Mouse (Mus musculus) lung, adult 2 months (tissue): ENCODE data around the gene Phkg2. TPM values are rescaled to one million over a fixed set of nuclear protein-coding genes. Genes with fewer than 3 reads are reported as not detected.

Source experiments
- DNase-seq: peaks from one replicate; pipeline ENCODE4 v3.0.0; 2022
- H3K4me1 ChIP-seq: fragments of 200-500 bp; 2 replicates; pipeline ENCODE4 v1.6.1; 2011; ENCODE audit warnings: low read length; ENCODE audit not compliant: control insufficient read depth, insufficient read depth
- H3K4me3 ChIP-seq: fragments of 200-500 bp; replicated peaks from 2 replicates; pipeline ENCODE3; 2011; ENCODE audit warnings: low read depth, mild to moderate bottlenecking, control low read depth, low read length; ENCODE audit errors: extremely low read depth
- CTCF ChIP-seq: fragments of 200-500 bp; IDR thresholded peaks from 2 replicates; pipeline ENCODE4 v1.5.1; 2011; ENCODE audit warnings: mild to moderate bottlenecking, low read length, control low read depth; ENCODE audit not compliant: insufficient read depth
- POLR2A ChIP-seq: fragments of 200-500 bp; IDR thresholded peaks from 2 replicates; pipeline ENCODE4 v1.6.1; 2011; ENCODE audit warnings: low read depth, mild to moderate bottlenecking, control low read depth, low read length, borderline replicate concordance; ENCODE audit errors: extremely low read depth
- WGBS: fragments of 180-500 bp; shearing (Covaris S2); methylation state at CpG from one replicate; pipeline ENCODE4 v1.1.7; 2018; 5-methylcytosine and 5-hydroxymethylcytosine counted together
- polyA plus RNA-seq: library from polyadenylated mRNA; depleted of rRNA; stranded (reverse); fragments of >200 nt; gene quantifications from 2 replicates; pipeline ENCODE4 v1.2.3, GENCODE M21; 2012

The Phkg2 gene
- polyA plus RNA-seq, 1 experiment, result 70.9 TPM

GRCm38 (mm10) chr7:127600612-127601011 is 27.5 kb downstream of the Phkg2 start:
- H3K4me3 ChIP-seq, result no peak overlapping the region
- H3K4me1 ChIP-seq, result no peaks in the 10 kb centered on the region
- 92% methylated on average over 7 of the region's 7 CpGs for WGBS
- TF ChIP-seq CTCF (no peak), POLR2A (no peak)
- no peak for DNase-seq

GRCm38 (mm10) chr7:127601735-127602134 is 28.6 kb downstream of the Phkg2 start:
- no peak for DNase-seq
- WGBS, result 71% methylated on average over 4 of the region's 4 CpGs
- TF ChIP-seq CTCF (no peak), POLR2A (no peak)
- Histone ChIP-seq H3K4me3 (no peak overlapping the region), H3K4me1 (no peaks in the 10 kb centered on the region)

DNA sequence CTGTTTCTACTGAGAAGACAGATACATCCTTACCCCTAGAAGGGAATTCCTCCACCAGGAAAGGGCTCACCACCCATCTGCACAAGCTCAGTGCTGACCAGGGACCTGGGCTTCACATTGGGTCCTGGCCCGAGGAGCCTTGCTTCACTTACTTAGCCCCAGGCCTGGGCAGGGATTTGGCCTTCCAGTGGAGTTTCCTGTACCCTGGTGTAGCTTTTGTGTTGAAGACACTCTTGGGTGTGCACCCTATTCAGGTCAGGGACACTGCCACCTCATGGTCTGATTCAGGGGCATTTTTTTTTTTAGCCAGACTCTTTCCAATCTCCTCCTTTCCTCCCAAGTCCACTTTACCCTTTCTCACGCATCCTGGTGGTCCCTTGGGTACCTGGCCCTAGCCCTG is 29.8 kb downstream of the Phkg2 start:
- no peak for DNase-seq
- Histone ChIP-seq H3K4me3 (no peak overlapping the region), H3K4me1 (no peaks in the 10 kb centered on the region)
- TF ChIP-seq POLR2A (no peak), CTCF (no peak)
- WGBS, result 93% methylated on average over 2 of the region's 2 CpGs

DNA sequence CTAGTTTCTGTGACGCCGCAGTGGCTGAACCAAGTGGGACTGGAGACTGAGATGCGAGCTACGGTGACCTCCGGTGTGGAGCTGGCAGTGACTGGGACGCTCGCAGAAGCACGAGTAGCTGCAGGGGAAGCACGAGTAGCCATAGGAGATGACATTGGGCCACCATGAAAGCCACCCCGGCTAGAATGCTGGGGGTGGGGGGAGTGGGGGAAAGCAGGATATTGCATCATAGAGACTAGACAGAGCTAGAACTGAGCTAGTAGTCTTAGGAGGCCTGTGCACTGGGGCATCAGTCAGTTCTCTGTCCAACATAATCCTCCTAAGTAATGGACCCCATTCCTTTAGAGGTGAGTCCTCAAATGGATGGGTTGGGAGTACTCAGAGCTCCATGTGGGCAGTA is 31.1 kb downstream of the Phkg2 start:
- WGBS, result 81% methylated on average over 10 of the region's 10 CpGs
- no peak for DNase-seq
- H3K4me3 ChIP-seq, result no peak overlapping the region
- no peaks in the 10 kb centered on the region for H3K4me1 ChIP-seq
- TF ChIP-seq CTCF (no peak), POLR2A (no peak)

DNA sequence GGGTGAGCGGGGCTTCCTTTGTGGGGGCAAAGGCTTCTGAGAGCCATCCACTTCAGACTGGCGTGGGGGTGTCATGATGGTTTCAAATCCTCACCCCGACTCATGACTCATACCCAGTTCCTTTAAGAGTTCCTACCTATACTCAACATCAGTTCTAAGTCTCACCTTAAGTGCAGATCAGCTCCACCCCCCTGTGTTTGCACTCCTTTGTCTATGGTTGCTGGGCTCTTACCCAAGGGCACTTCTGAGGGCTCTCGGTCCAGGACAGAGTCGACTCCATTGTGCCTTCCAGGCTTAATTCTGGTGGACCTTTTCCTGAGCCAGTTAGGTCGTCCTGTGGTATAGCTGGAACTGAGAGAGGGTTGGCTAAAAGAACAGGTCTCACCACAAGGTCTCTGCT is 34.0 kb downstream of the Phkg2 start:
- DNase-seq, result peak; percentile 56

DNA sequence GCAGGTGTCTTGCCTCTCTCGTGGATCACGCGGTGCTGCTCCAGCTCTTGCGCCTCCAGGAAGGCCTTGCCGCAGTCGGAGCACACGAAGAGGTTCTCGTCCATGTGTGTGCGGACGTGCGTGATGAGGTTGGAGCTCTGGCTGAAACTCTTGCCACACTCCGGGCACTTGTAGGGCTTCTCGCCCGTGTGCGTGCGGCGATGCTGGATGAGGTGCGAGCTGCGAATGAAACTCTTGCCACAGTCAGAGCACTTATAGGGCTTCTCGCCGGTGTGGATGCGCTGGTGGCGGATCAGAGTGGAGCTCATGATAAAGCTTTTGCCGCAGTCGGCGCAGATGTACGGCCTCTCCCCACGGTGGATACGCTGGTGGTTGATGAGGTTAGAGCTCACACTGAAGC is 37.9 kb downstream of the Phkg2 start:
- Histone ChIP-seq H3K4me3 (no peak overlapping the region), H3K4me1 (0 out of 2 replicates have a peak, but pooled peaks cover 7% of the 10 kb centered on the region)
- TF ChIP-seq POLR2A (no peak), CTCF (no peak)
- WGBS, result 95% methylated on average over 29 of the region's 29 CpGs
- DNase-seq, result no peak

More for the DNA sequence above, 34.0 kb downstream of the Phkg2 start:
- TF ChIP-seq POLR2A (no peak), CTCF (no peak)
- H3K4me3 ChIP-seq, result no peak overlapping the region
- H3K4me1 ChIP-seq, result no peaks in the 10 kb centered on the region
- WGBS, result 62% methylated on average over 6 of the region's 6 CpGs

DNA sequence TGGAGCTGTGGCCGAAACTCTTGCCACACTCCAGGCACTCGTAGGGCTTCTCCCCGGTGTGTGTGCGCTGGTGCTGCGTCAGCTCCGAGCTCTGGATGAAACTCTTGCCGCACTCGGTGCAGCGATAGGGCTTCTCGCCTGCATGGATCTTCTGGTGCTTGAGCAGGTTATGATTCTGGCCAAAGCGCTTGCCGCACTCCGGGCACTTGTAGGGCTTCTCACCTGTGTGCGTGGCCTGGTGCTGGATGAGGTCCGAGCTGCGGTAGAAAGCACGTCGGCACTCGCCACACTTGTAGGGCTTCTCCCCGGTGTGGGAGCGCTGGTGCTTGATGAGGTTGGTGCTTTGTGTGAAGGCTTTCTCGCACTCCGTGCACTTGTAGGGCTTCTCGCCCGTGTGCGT is 38.4 kb downstream of the Phkg2 start:
- WGBS, result 95% methylated on average over 26 of the region's 26 CpGs
- no peak overlapping the region for H3K4me3 ChIP-seq

GRCm38 (mm10) chr7:127613501-127613900 is 40.4 kb downstream of the Phkg2 start:
- DNase-seq, result no peak
- Histone ChIP-seq H3K4me3 (no peak overlapping the region), H3K4me1 (0 out of 2 replicates have a peak, but pooled peaks cover 7% of the 10 kb centered on the region)
- 79% methylated on average over 8 of the region's 8 CpGs for WGBS
- TF ChIP-seq CTCF (no peak), POLR2A (no peak)

More for the DNA sequence above, 38.4 kb downstream of the Phkg2 start:
- TF ChIP-seq CTCF, result no peak
- no peak for TF ChIP-seq POLR2A
- DNase-seq, result no peak
- 0 out of 2 replicates have a peak, but pooled peaks cover 7% of the 10 kb centered on the region for H3K4me1 ChIP-seq

DNA sequence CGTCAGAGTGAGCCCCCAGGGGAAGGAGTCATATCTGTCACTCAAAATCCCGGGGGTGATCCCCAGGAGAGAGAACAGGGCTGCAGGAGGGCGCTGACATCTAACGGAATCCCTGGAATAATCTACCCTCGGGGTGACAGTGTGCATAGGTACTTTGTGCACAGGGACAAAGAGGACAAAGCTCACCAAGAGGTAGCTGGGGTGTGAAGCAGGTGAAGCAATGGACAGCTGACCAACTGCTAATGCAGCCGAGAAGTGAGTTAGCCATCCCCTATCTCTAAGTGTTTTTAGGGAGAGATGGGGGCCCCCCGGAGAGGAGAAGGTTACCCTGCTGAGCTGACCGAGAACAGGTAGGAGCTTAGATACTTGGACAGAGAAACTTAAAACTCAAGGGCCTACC is 41.0 kb downstream of the Phkg2 start:
- no peak for DNase-seq
- Histone ChIP-seq H3K4me3 (peak overlapping the region; percentile 91), H3K4me1 (0 out of 2 replicates have a peak, but pooled peaks cover 7% of the 10 kb centered on the region)
- 23% methylated on average over 8 of the region's 8 CpGs for WGBS
- TF ChIP-seq POLR2A, result no peak
- no peak for TF ChIP-seq CTCF

DNA sequence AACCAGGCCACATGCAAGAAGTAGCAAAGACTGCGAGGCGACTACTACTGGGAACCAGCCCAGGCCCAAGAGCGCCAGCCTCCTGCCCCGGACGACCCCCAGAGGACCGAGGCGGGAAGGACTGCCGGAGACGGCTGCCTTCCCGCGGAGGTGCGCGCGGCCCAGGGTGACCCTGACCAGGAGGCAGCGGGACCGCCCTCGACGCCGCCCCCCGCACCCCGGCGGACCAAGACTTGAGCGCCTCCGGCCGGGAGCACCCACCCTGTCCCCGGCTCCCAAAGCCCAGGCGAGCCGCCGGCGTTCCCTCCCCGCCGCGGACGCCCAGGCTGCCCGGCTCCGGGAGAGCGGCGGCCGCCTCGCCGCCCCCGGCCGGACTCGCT is 41.4 kb downstream of the Phkg2 start:
- TF ChIP-seq CTCF (no peak), POLR2A (no peak)
- WGBS, result under 1% methylated on average over 32 of the region's 44 CpGs
- H3K4me3 ChIP-seq, result peak overlapping the region; percentile 91
- H3K4me1 ChIP-seq, result 0 out of 2 replicates have a peak, but pooled peaks cover 7% of the 10 kb centered on the region
- peak; percentile 56 for DNase-seq
